Mouse (Mus musculus): ENCODE measurements around the gene Nr0b2. TPM values are rescaled to one million over a fixed set of nuclear protein-coding genes. Genes with fewer than 3 reads are reported as not detected.

The Nr0b2 gene
- total and polyA plus RNA-seq, 3 experiments, result 0.04 TPM; not detected in 2

- H3K27me3 ChIP-seq (ENCODE audit: insufficient read depth, low read length), result peaks cover 19% of the 10 kb centered on the region; the same call in 1 of the 2 replicates
- ATAC-seq (ENCODE audit: extremely low read depth, insufficient number of reproducible peaks, low FRiP score, poor library complexity, severe bottlenecking), result no peak
- no peaks in the 10 kb centered on the region for H3K9me3 ChIP-seq (replicated peaks)
- no peak overlapping the region; the same call in 1 of the 2 replicates for H3K4me3 ChIP-seq (ENCODE audit: low read depth, low read length)
- TF ChIP-seq CTCF (IDR thresholded peaks at IDR 0.05; ENCODE audit: low read depth, low read length) (no peak), POLR2AphosphoS5 (IDR thresholded peaks at IDR 0.05; ENCODE audit: insufficient replicate concordance, low read depth, low read length) (no peak), TAL1 (conservative IDR thresholded peaks at IDR 0.05; ENCODE audit: low read depth, low read length) (no peak), GATA2 (IDR thresholded peaks at IDR 0.05; ENCODE audit: borderline replicate concordance, low read depth, low read length) (no peak), GATA1 (IDR thresholded peaks at IDR 0.05; ENCODE audit: borderline replicate concordance, low read length) (no peak)
- DNase-seq (ENCODE audit: low spot score), result no peak
- H3K4me1 ChIP-seq (ENCODE audit: insufficient read depth, low read depth, low read length), result 0 out of 2 replicates have a peak, but pooled peaks cover 4% of the 10 kb centered on the region
- H3K36me3 ChIP-seq (replicated peaks), result peaks cover 46% of the 10 kb centered on the region
Measured at GRCm38 (mm10) chr4:133605330-133605729, 52.2 kb downstream of the Nr0b2 start.

Other genes starting within 250 kb of the Nr0b2 start
- gene Wdtc1, start 199.9 kb upstream of the Nr0b2 start, total RNA-seq (2014; fragmentation: Nextera tagmentation), result 24.5 and 32.3 TPM in 2 replicates
- gene Wdtc1, start 199.9 kb upstream of the Nr0b2 start, total RNA-seq (2017), result 6.9 and 7.1 TPM in 2 replicates
- 53.4 and 61.4 TPM in 2 replicates for gene Wdtc1, start 199.9 kb upstream of the Nr0b2 start, polyA plus RNA-seq (2012)
- 27.3 and 30.2 TPM in 2 replicates for gene Slc9a1, start 183.7 kb upstream of the Nr0b2 start, total RNA-seq (2014; fragmentation: Nextera tagmentation)
- gene Slc9a1, start 183.7 kb upstream of the Nr0b2 start, total RNA-seq (2017), result 5.3 and 7.3 TPM in 2 replicates
- 37.0 and 44.6 TPM in 2 replicates for gene Slc9a1, start 183.7 kb upstream of the Nr0b2 start, polyA plus RNA-seq (2012)
- not detected in 2 replicates for gene Tent5b, start 73.2 kb upstream of the Nr0b2 start, total RNA-seq (2014; fragmentation: Nextera tagmentation)
- not detected in 2 replicates for gene Tent5b, start 73.2 kb upstream of the Nr0b2 start, total RNA-seq (2017)
- gene Tent5b, start 73.2 kb upstream of the Nr0b2 start, polyA plus RNA-seq (2012), result not detected in 2 replicates
- not detected in 2 replicates for gene Trnp1, start 54.8 kb upstream of the Nr0b2 start, total RNA-seq (2014; fragmentation: Nextera tagmentation)
- gene Trnp1, start 54.8 kb upstream of the Nr0b2 start, total RNA-seq (2017), result 0.16 TPM in 1 of 2 replicates, not detected in the other
- gene Trnp1, start 54.8 kb upstream of the Nr0b2 start, polyA plus RNA-seq (2012), result not detected in 2 replicates
- not detected in 2 replicates for gene Kdf1, start 34.4 kb upstream of the Nr0b2 start, total RNA-seq (2014; fragmentation: Nextera tagmentation)
- gene Kdf1, start 34.4 kb upstream of the Nr0b2 start, total RNA-seq (2017), result 0.06 TPM in 1 of 2 replicates, not detected in the other
- not detected in 2 replicates for gene Kdf1, start 34.4 kb upstream of the Nr0b2 start, polyA plus RNA-seq (2012)
- gene Nudc, start 7.4 kb upstream of the Nr0b2 start, total RNA-seq (2014; fragmentation: Nextera tagmentation), result 150 and 160 TPM in 2 replicates
- gene Nudc, start 7.4 kb upstream of the Nr0b2 start, total RNA-seq (2017), result 181 and 220 TPM in 2 replicates
- 629 and 697 TPM in 2 replicates for gene Nudc, start 7.4 kb upstream of the Nr0b2 start, polyA plus RNA-seq (2012)
- gene Gpatch3, start 21.4 kb downstream of the Nr0b2 start, total RNA-seq (2014; fragmentation: Nextera tagmentation), result 1.9 and 3.8 TPM in 2 replicates
- gene Gpatch3, start 21.4 kb downstream of the Nr0b2 start, total RNA-seq (2017), result 13.6 and 18.7 TPM in 2 replicates
- 9.9 and 11.2 TPM in 2 replicates for gene Gpatch3, start 21.4 kb downstream of the Nr0b2 start, polyA plus RNA-seq (2012)
- 2.3 and 10.9 TPM in 2 replicates for gene Gpn2, start 31.0 kb downstream of the Nr0b2 start, total RNA-seq (2014; fragmentation: Nextera tagmentation)
- gene Gpn2, start 31.0 kb downstream of the Nr0b2 start, total RNA-seq (2017), result 10.2 and 14.0 TPM in 2 replicates
- 46.7 and 58.2 TPM in 2 replicates for gene Gpn2, start 31.0 kb downstream of the Nr0b2 start, polyA plus RNA-seq (2012)
- gene Sfn, start 48.8 kb downstream of the Nr0b2 start, total RNA-seq (2014; fragmentation: Nextera tagmentation), result 1.4 and 3.4 TPM in 2 replicates
- gene Sfn, start 48.8 kb downstream of the Nr0b2 start, total RNA-seq (2017), result 0.41 and 0.66 TPM in 2 replicates
- gene Sfn, start 48.8 kb downstream of the Nr0b2 start, polyA plus RNA-seq (2012), result 1.3 and 2.4 TPM in 2 replicates
- gene Zdhhc18, start 96.8 kb downstream of the Nr0b2 start, total RNA-seq (2014; fragmentation: Nextera tagmentation), result 9.6 and 11.7 TPM in 2 replicates
- 4.4 and 5.3 TPM in 2 replicates for gene Zdhhc18, start 96.8 kb downstream of the Nr0b2 start, total RNA-seq (2017)
- 11.1 and 11.6 TPM in 2 replicates for gene Zdhhc18, start 96.8 kb downstream of the Nr0b2 start, polyA plus RNA-seq (2012)
- 13.2 and 15.4 TPM in 2 replicates for gene Pigv, start 119.3 kb downstream of the Nr0b2 start, total RNA-seq (2014; fragmentation: Nextera tagmentation)
- 5.6 and 5.7 TPM in 2 replicates for gene Pigv, start 119.3 kb downstream of the Nr0b2 start, total RNA-seq (2017)
- gene Pigv, start 119.3 kb downstream of the Nr0b2 start, polyA plus RNA-seq (2012), result 11.4 and 12.7 TPM in 2 replicates
- gene Arid1a, start 203.4 kb downstream of the Nr0b2 start, total RNA-seq (2014; fragmentation: Nextera tagmentation), result 224 and 240 TPM in 2 replicates
- gene Arid1a, start 203.4 kb downstream of the Nr0b2 start, total RNA-seq (2017), result 21.4 and 22.2 TPM in 2 replicates
- 124 and 205 TPM in 2 replicates for gene Arid1a, start 203.4 kb downstream of the Nr0b2 start, polyA plus RNA-seq (2012)